Mouse (Mus musculus) MEL (cell line): ENCODE results near the gene Osgin1. TPM values are rescaled to one million over a fixed set of nuclear protein-coding genes. Genes with fewer than 3 reads are reported as not detected.
A peak's percentile ranks its signal among the peaks of the same experiment; 100 is the strongest.

Source experiments
- DNase-seq: peaks from one replicate; pipeline ENCODE4 v3.0.0; 2011; ENCODE audit warnings: low read depth, low spot score
- H3K27ac ChIP-seq: 2 replicates; pipeline ENCODE4 v1.5.1; 2012; ENCODE audit warnings: low read depth, mild to moderate bottlenecking, control low read depth, low read length, moderate library complexity; ENCODE audit not compliant: control insufficient read depth
- H3K27me3 ChIP-seq, 2 experiments: fragments of 150-350 bp in 1 of 2; sonication (generic) in 1 of 2; 2 replicates each; pipeline ENCODE4 v1.6.1; 2012; ENCODE audit warnings: low read length in 2 of 2, mild to moderate bottlenecking in 2 of 2, improper control_type of control experiment in 1 of 2, moderate library complexity in 1 of 2; ENCODE audit not compliant: insufficient read depth in 2 of 2, control insufficient read depth in 1 of 2
- H3K36me3 ChIP-seq, 2 experiments: 2 replicates each; pipeline ENCODE4 v1.6.1; 2012 to 2014; ENCODE audit warnings: low read length in 2 of 2, improper control_type of control experiment in 1 of 2, inconsistent platforms in 1 of 2, mild to moderate bottlenecking in 1 of 2; ENCODE audit not compliant: insufficient read depth in 2 of 2, control insufficient read depth in 1 of 2
- H3K4me1 ChIP-seq, 2 experiments: fragments of 150-350 bp in 1 of 2; sonication (generic) in 1 of 2; 2 replicates each; pipeline ENCODE4 v1.6.1; 2012; ENCODE audit warnings: low read length in 2 of 2, improper control_type of control experiment in 1 of 2, mild to moderate bottlenecking in 1 of 2; ENCODE audit not compliant: insufficient read depth in 2 of 2, control insufficient read depth in 1 of 2
- H3K4me3 ChIP-seq, 2 experiments: fragments of 150-350 bp in 1 of 2; sonication (generic) in 1 of 2; 2 replicates each; pipeline ENCODE4 v1.5.1; 2012; ENCODE audit warnings: low read depth in 2 of 2, low read length in 2 of 2, mild to moderate bottlenecking in 2 of 2, moderate library complexity in 2 of 2, control low read depth in 1 of 2, improper control_type of control experiment in 1 of 2; ENCODE audit not compliant: control insufficient read depth in 1 of 2, insufficient read depth in 1 of 2
- H3K79me2 ChIP-seq: 2 replicates; pipeline ENCODE4 v1.6.1; 2012; ENCODE audit warnings: mild to moderate bottlenecking, low read length, moderate library complexity; ENCODE audit not compliant: control insufficient read depth, poor library complexity, insufficient read depth
- H3K9ac ChIP-seq: 2 replicates; pipeline ENCODE4 v1.6.1; 2012; ENCODE audit warnings: low read depth, mild to moderate bottlenecking, control low read depth, low read length, moderate library complexity; ENCODE audit not compliant: control insufficient read depth, poor library complexity, severe bottlenecking
- H3K9me3 ChIP-seq: fragments of 150-350 bp; sonication (generic); replicated peaks from 2 replicates; pipeline ENCODE4 v1.6.1; 2012; ENCODE audit warnings: mild to moderate bottlenecking, low read length, improper control_type of control experiment, moderate library complexity; ENCODE audit not compliant: insufficient read depth
- BHLHE40 ChIP-seq: IDR thresholded peaks from 2 replicates; pipeline ENCODE4 v1.6.1; 2012; ENCODE audit warnings: low read depth, mild to moderate bottlenecking, inconsistent platforms, low read length, improper control_type of control experiment, borderline replicate concordance
- CHD2 ChIP-seq: IDR thresholded peaks from 2 replicates; pipeline ENCODE4 v1.6.1; 2011; ENCODE audit warnings: low read length, improper control_type of control experiment
- CTCF ChIP-seq, 3 experiments: IDR thresholded peaks in 2 of 3; conservative IDR thresholded peaks in 1 of 3; 2 replicates each; pipeline ENCODE4 v1.5.1; 2011 to 2012; ENCODE audit warnings: low read length in 3 of 3, low read depth in 2 of 3, mild to moderate bottlenecking in 2 of 3, improper control_type of control experiment in 1 of 3, inconsistent platforms in 1 of 3, mixed read lengths in 1 of 3, moderate library complexity in 1 of 3; ENCODE audit not compliant: control insufficient read depth in 1 of 3, insufficient read depth in 1 of 3, poor library complexity in 1 of 3, severe bottlenecking in 1 of 3
- E2F4 ChIP-seq: IDR thresholded peaks from 2 replicates; pipeline ENCODE4 v1.6.1; 2011; ENCODE audit warnings: low read depth, low read length, improper control_type of control experiment, borderline replicate concordance
- ELF1 ChIP-seq: IDR thresholded peaks from 2 replicates; pipeline ENCODE4 v1.6.1; 2014; ENCODE audit warnings: low read depth, mild to moderate bottlenecking, inconsistent platforms, low read length, improper control_type of control experiment, moderate library complexity
- EP300 ChIP-seq, 2 experiments: IDR thresholded peaks; 2 replicates each; pipeline ENCODE4 v1.6.1; 2011; ENCODE audit warnings: improper control_type of control experiment in 2 of 2, low read length in 2 of 2, low read depth in 1 of 2, mild to moderate bottlenecking in 1 of 2
- HCFC1 ChIP-seq: IDR thresholded peaks from 2 replicates; pipeline ENCODE4 v1.6.1; 2012; ENCODE audit warnings: low read depth, mild to moderate bottlenecking, inconsistent platforms, low read length, improper control_type of control experiment, moderate library complexity
- KAT2A ChIP-seq: conservative IDR thresholded peaks from 2 replicates; pipeline ENCODE4 v1.6.1; 2012; ENCODE audit warnings: low read depth, low read length, improper control_type of control experiment, inconsistent platforms
- MAFK ChIP-seq: IDR thresholded peaks from 2 replicates; pipeline ENCODE4 v1.6.1; 2011; ENCODE audit warnings: low read depth, mild to moderate bottlenecking, low read length, improper control_type of control experiment, borderline replicate concordance
- MAZ ChIP-seq: IDR thresholded peaks from 2 replicates; pipeline ENCODE4 v1.6.1; 2012; ENCODE audit warnings: low read depth, mild to moderate bottlenecking, inconsistent platforms, low read length, improper control_type of control experiment
- MYC ChIP-seq: IDR thresholded peaks from 2 replicates; pipeline ENCODE4 v1.6.1; 2011; ENCODE audit warnings: low read depth, mild to moderate bottlenecking, low read length, improper control_type of control experiment, moderate library complexity
- NELFE ChIP-seq: IDR thresholded peaks from 2 replicates; pipeline ENCODE4 v1.6.1; 2011; ENCODE audit warnings: low read depth, low read length, improper control_type of control experiment
- NRF1 ChIP-seq: IDR thresholded peaks from 2 replicates; pipeline ENCODE4 v1.6.1; 2014; ENCODE audit warnings: low read depth, mild to moderate bottlenecking, inconsistent platforms, low read length, improper control_type of control experiment, moderate library complexity; ENCODE audit not compliant: poor library complexity, insufficient read depth, severe bottlenecking
- POLR2AphosphoS2 ChIP-seq: IDR thresholded peaks from 2 replicates; pipeline ENCODE4 v1.6.1; 2011; ENCODE audit warnings: low read length, improper control_type of control experiment
- RCOR1 ChIP-seq: IDR thresholded peaks from 2 replicates; pipeline ENCODE4 v1.6.1; 2012; ENCODE audit warnings: low read depth, mild to moderate bottlenecking, inconsistent platforms, low read length, improper control_type of control experiment
- SIN3A ChIP-seq: IDR thresholded peaks from 2 replicates; pipeline ENCODE4 v1.6.1; 2012; ENCODE audit warnings: low read length, improper control_type of control experiment, inconsistent platforms
- SMC3 ChIP-seq: IDR thresholded peaks from 2 replicates; pipeline ENCODE4 v1.6.1; 2011; ENCODE audit warnings: low read depth, low read length, improper control_type of control experiment
- TBP ChIP-seq: IDR thresholded peaks from 2 replicates; pipeline ENCODE4 v1.8.0; 2011; ENCODE audit warnings: low read depth, low read length, improper control_type of control experiment
- UBTF ChIP-seq: IDR thresholded peaks from 2 replicates; pipeline ENCODE4 v1.6.1; 2012; ENCODE audit warnings: low read depth, mild to moderate bottlenecking, inconsistent platforms, low read length, improper control_type of control experiment, moderate library complexity, borderline replicate concordance; ENCODE audit not compliant: insufficient read depth
- USF1 ChIP-seq: IDR thresholded peaks from 2 replicates; pipeline ENCODE4 v1.6.1; 2014; ENCODE audit warnings: low read depth, mild to moderate bottlenecking, inconsistent platforms, low read length, improper control_type of control experiment, moderate library complexity
- USF2 ChIP-seq, 2 experiments: IDR thresholded peaks; 2 replicates each; pipeline ENCODE4 v1.6.1; 2011 to 2012; ENCODE audit warnings: improper control_type of control experiment in 2 of 2, low read length in 2 of 2, borderline replicate concordance in 1 of 2, inconsistent platforms in 1 of 2, low read depth in 1 of 2, mild to moderate bottlenecking in 1 of 2; ENCODE audit not compliant: insufficient read depth in 1 of 2
- ZC3H11A ChIP-seq: IDR thresholded peaks from 2 replicates; pipeline ENCODE4 v1.6.1; 2012; ENCODE audit warnings: low read depth, mild to moderate bottlenecking, inconsistent platforms, low read length, improper control_type of control experiment
- ZKSCAN1 ChIP-seq: IDR thresholded peaks from 2 replicates; pipeline ENCODE4 v1.6.1; 2012; ENCODE audit warnings: low read depth, mild to moderate bottlenecking, inconsistent platforms, low read length, improper control_type of control experiment, moderate library complexity
- ZMIZ1 ChIP-seq: IDR thresholded peaks from 2 replicates; pipeline ENCODE4 v1.6.1; 2012; ENCODE audit warnings: low read depth, mild to moderate bottlenecking, inconsistent platforms, low read length, improper control_type of control experiment, moderate library complexity
- ZNF384 ChIP-seq: IDR thresholded peaks from 2 replicates; pipeline ENCODE4 v1.6.1; 2012; ENCODE audit warnings: low read depth, mild to moderate bottlenecking, inconsistent platforms, low read length, improper control_type of control experiment
- polyA plus RNA-seq, 2 experiments: library from polyadenylated mRNA; stranded (reverse) in 1 of 2; unstranded in 1 of 2; fragments of >175 nt in 1 of 2; fragments of >200 nt in 1 of 2; gene quantifications; 2 replicates each; pipeline versions ENCODE4 v1.2.1 to v1.2.4; 2012; ENCODE audit warnings: low replicate concordance in 2 of 2, low read depth in 1 of 2; ENCODE audit not compliant: insufficient read length in 2 of 2, insufficient read depth in 1 of 2, missing spikeins in 1 of 2
- total RNA-seq: library from RNA; depleted of rRNA; stranded (reverse); fragments of 300-350 nt; gene quantifications from 2 replicates; pipeline ENCODE4 v1.2.3, GENCODE M21; 2012

Osgin1 gene
- total and polyA plus RNA-seq, 3 experiments: 0.08 to 0.84 TPM; not detected in 1

DNA sequence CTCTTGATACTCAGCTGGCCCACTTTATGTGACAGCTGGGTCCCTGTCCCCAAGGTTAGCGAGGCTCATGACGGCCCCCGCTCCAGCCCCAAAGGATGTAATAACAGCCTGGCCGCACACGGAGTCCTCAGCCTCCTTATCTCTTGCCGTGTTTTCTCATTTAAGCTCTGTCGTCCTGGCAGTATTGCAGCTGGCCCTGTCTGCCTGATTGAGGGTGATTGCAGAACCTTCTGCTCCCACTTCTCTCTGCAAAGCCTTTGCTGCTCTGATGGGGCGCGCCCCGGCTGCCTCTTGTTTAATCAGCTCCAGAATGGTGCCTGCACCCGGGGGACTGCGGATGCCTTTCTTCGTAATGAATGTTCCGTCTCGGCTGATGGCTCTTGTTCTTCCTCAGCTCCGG lies 25.8 kb downstream of the Osgin1 start:
- Histone ChIP-seq H3K4me1 (0 out of 4 replicates have a peak, but pooled peaks cover 0 to 4% of the 10 kb centered on the region in 2 experiments), H3K4me3 (no peak overlapping the region), H3K9me3 (no peaks in the 10 kb centered on the region), H3K79me2 (no peaks in the 10 kb centered on the region), H3K27ac (no peak overlapping the region)
- TF ChIP-seq ZMIZ1 (no peak), TBP (peak; percentile 46; the same call in 1 of the 2 replicates)
- TF ChIP-seq, all 39 proteins: peak for 1
- Histone ChIP-seq H3K9ac (no peak overlapping the region), H3K27me3 (peaks cover 0 to 4% of the 10 kb centered on the region in 2 experiments; a peak in 3 of 4 replicates), H3K36me3 (no peaks in the 10 kb centered on the region)
- DNase-seq: peak; percentile 55

DNA sequence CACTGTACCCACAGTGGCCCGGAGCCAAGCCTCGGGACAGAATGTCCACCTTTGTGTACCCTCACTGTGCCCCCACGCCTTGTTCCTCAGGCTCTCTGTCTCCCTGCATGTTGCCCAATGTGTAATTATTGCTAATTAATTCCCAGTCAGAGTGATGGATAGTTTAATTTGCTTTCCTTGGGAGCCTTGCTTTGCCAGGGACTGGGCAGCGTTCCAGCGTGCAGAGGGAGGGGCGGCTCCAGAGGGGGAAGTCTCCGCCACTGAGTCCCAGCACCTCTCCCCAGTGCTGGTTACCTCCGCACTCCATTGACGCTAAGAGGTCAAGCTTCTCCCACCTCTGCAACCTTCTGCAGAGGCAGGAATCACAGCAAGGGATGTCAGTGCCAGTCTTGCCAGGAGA lies 27.4 kb downstream of the Osgin1 start:
- no peaks in the 10 kb centered on the region for H3K36me3 ChIP-seq
- TF ChIP-seq E2F4 (no peak), ZNF384 (no peak), UBTF (no peak), MAFK (no peak), CTCF (IDR thresholded peaks at IDR 0.05 in 2 of 3, conservative IDR thresholded peaks at IDR 0.05 in 1 of 3; ENCODE audit: control insufficient read depth in 1 of 3, insufficient read depth in 1 of 3, low read depth in 2 of 3, low read length in 3 of 3, poor library complexity in 1 of 3, severe bottlenecking in 1 of 3) (no peak), BHLHE40 (no peak), MAZ (no peak), USF1 (no peak), POLR2AphosphoS2 (no peak), KAT2A (no peak), EP300 (IDR thresholded peaks at IDR 0.05; ENCODE audit: low read depth in 1 of 2, low read length in 2 of 2) (no peak), CHD2 (no peak)
- TF ChIP-seq, all 39 proteins: peak for 0

DNA sequence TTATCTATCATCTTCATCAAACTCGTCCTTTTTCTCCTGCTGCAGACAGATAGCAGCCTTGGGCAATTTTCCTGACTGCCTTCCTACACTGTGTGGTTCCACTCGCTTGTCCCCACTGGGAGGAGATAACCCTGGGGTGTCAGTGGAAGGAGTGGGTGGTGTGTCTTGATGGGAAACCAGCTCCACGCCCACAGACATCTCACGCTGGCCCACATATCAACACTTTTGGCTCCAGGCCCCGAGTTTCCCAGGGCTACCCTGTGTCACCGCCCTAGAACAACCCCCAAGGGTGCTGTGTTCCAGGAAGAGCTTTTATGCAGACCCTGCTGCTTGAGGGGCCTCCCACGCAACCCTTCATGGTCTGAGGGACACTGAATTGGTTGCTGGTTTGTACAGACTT lies 29.8 kb downstream of the Osgin1 start:
- Histone ChIP-seq H3K4me1 (0 out of 4 replicates have a peak, but pooled peaks cover 0 to 4% of the 10 kb centered on the region in 2 experiments), H3K9me3 (no peaks in the 10 kb centered on the region), H3K27me3 (peaks cover 0 to 1% of the 10 kb centered on the region in 2 experiments; a peak in 2 of 4 replicates), H3K79me2 (no peaks in the 10 kb centered on the region), H3K4me3 (no peak overlapping the region), H3K27ac (no peak overlapping the region), H3K36me3 (no peaks in the 10 kb centered on the region), H3K9ac (no peak overlapping the region)
- DNase-seq: no peak
- no peak for TF ChIP-seq NRF1
- TF ChIP-seq ZNF384: no peak
- TF ChIP-seq RCOR1: no peak
- no peak for TF ChIP-seq SMC3
- TF ChIP-seq TBP: no peak
- no peak for TF ChIP-seq MYC
- no peak for TF ChIP-seq MAZ
- no peak for TF ChIP-seq HCFC1
- TF ChIP-seq NELFE: no peak
- TF ChIP-seq UBTF: no peak
- no peak for TF ChIP-seq USF2 (IDR thresholded peaks at IDR 0.05; ENCODE audit: borderline replicate concordance in 1 of 2, insufficient read depth in 1 of 2, low read depth in 1 of 2, low read length in 2 of 2)
- TF ChIP-seq ZKSCAN1: no peak
- no peak for TF ChIP-seq SIN3A
- no peak for TF ChIP-seq ZC3H11A
- TF ChIP-seq ELF1: no peak
- no peak for TF ChIP-seq CHD2

More for the DNA sequence above, 27.4 kb downstream of the Osgin1 start:
- H3K27me3 ChIP-seq: peaks cover 0 to 1% of the 10 kb centered on the region in 2 experiments; a peak in 3 of 4 replicates
- no peak for DNase-seq
- H3K9ac ChIP-seq: no peak overlapping the region
- H3K4me3 ChIP-seq: no peak overlapping the region
- no peaks in the 10 kb centered on the region for H3K9me3 ChIP-seq
- no peak overlapping the region for H3K27ac ChIP-seq
- H3K79me2 ChIP-seq: no peaks in the 10 kb centered on the region
- 0 out of 4 replicates have a peak, but pooled peaks cover 0 to 4% of the 10 kb centered on the region in 2 experiments for H3K4me1 ChIP-seq
